Mouse (Mus musculus) E14TG2a.4 (cell line): ENCODE data around the gene Runx2.

Experiments used
- H3K27me3 ChIP-seq: 2 replicates; pipeline ENCODE4 v1.6.1; 2014; ENCODE audit warnings: low read length, control low read depth; ENCODE audit not compliant: insufficient read depth
- H3K36me3 ChIP-seq: 2 replicates; pipeline ENCODE4 v1.6.1; 2014; ENCODE audit warnings: low read length, control low read depth; ENCODE audit not compliant: insufficient read depth
- H3K4me1 ChIP-seq: replicated peaks from 2 replicates; pipeline ENCODE4 v1.6.1; 2014; ENCODE audit warnings: low read depth, low read length, control low read depth
- H3K4me3 ChIP-seq: replicated peaks from 2 replicates; pipeline ENCODE4 v1.5.1; 2014; ENCODE audit warnings: mild to moderate bottlenecking, low read length
- H3K9me3 ChIP-seq: 2 replicates; pipeline ENCODE4 v1.6.1; 2014; ENCODE audit warnings: low read length, control low read depth
- CTCF ChIP-seq: conservative IDR thresholded peaks from 2 replicates; pipeline ENCODE4 v1.5.1; 2014; ENCODE audit warnings: low read length
- NANOG ChIP-seq: IDR thresholded peaks from 2 replicates; pipeline ENCODE4 v1.6.1; 2014; ENCODE audit warnings: borderline replicate concordance, low read length, mixed read lengths
- POU5F1 ChIP-seq: IDR thresholded peaks from 2 replicates; pipeline ENCODE4 v1.6.1; 2014; ENCODE audit warnings: low read length, borderline replicate concordance

The Runx2 gene

DNA sequence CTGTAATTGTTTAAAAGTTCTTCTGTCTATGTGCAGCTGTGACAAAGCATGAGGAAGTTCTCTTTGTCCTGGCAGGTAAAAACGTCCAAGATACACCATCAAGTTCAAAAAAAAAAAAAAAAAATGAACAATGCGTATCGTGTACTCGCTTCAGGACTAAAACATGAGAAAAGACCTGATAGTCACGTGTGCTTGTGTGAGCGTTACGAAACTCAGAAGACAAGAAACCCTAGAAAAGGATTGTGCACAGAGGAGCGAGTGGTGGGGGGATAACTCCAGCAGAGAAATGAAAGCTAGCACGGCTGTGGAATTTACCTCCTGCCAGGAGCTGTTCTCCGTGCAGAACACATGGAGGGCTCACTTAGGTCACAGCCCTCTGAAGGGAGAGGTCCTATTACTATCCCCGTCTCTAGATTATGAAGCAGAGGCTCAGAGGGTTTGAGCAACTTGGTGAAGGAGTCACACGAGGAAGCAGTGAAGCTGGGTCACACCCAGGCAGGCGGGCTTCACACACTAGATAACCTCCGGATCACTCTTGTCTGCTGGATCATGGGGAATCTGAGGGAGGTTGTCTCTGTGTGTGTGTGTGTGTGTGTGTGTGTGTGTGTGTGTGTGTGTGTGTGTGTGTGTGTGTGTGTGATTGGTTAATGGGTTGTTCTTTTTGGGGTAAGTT lies 269.3 kb downstream of the Runx2 start:
- Histone ChIP-seq H3K4me3 (no peak overlapping the region), H3K9me3 (no peaks in the 10 kb centered on the region), H3K4me1 (no peaks in the 10 kb centered on the region; the same call in 1 of the 2 replicates), H3K36me3 (no peaks in the 10 kb centered on the region), H3K27me3 (peaks cover 21% of the 10 kb centered on the region)
- TF ChIP-seq CTCF (no peak), POU5F1 (no peak), NANOG (no peak)

DNA sequence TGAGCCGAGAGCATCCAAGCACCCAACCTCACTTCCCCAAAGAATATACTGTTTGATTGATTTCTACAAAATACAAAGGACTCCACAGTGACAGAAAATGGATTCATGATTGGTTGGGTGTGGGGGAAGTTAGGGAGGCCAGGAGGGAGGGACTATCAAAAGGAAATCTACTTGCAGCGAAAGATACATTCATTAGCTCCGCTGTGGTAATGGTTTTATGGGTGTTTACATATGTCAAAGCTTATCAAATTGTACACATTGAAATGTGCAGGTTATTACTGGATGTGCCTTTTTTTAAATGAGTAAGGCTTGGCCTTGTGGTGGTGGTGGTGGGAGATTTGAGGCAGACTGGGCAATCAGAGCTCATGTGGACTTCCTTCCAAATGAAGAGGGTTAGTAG lies 271.9 kb downstream of the Runx2 start:
- Histone ChIP-seq H3K27me3 (peaks cover 16% of the 10 kb centered on the region), H3K4me1 (no peaks in the 10 kb centered on the region), H3K9me3 (no peaks in the 10 kb centered on the region), H3K4me3 (no peak overlapping the region), H3K36me3 (no peaks in the 10 kb centered on the region)
- no peak for TF ChIP-seq CTCF
- no peak for TF ChIP-seq POU5F1
- TF ChIP-seq NANOG, result no peak

DNA sequence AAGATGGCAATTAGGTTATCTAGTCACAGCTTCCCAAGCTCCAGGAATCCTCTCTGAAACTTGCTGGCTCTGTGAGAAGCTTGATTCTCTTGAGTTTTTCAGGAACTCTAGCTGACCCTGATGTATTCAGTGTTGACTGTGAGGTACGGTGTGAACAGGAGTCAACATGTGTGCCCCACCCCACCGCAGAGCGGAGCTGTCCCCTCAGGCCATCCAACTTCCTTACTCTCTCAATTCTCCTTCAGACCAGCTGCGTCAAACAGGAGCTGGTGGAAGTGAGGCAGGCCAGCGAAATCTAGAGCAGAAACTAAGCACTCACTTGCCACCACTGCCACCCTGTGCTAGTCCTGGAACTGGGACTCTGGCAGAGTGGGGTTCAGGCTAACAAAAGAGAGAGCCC lies 273.9 kb downstream of the Runx2 start:
- no peaks in the 10 kb centered on the region for H3K9me3 ChIP-seq
- no peak overlapping the region for H3K4me3 ChIP-seq
- H3K36me3 ChIP-seq, result no peaks in the 10 kb centered on the region
- TF ChIP-seq POU5F1 (no peak), CTCF (no peak), NANOG (no peak)
- H3K27me3 ChIP-seq, result 0 out of 2 replicates have a peak, but pooled peaks cover 4% of the 10 kb centered on the region
- no peaks in the 10 kb centered on the region for H3K4me1 ChIP-seq

DNA sequence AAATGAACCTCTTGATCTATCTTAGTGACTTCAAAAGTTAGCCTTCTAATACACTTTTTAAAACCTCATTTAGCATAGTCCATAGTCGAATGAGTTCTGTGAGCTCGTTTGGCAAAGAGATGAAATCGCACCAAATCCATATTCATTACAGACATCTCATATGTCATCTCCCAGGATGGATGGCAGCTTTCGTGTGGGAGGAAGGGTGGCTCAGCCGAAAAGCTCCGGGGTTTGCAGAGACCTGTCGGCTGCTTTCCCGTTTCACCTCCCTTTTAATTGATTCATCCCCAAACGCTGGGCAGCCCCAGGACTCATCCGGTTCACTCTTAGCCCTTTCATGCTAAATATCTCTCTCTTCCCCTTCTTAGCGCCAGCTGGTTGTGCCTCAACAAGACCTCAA lies 275.7 kb downstream of the Runx2 start:
- Histone ChIP-seq H3K27me3 (no peaks in the 10 kb centered on the region), H3K9me3 (no peaks in the 10 kb centered on the region), H3K4me1 (no peaks in the 10 kb centered on the region), H3K4me3 (no peak overlapping the region), H3K36me3 (no peaks in the 10 kb centered on the region)
- no peak for TF ChIP-seq NANOG
- no peak for TF ChIP-seq CTCF
- TF ChIP-seq POU5F1, result no peak

DNA sequence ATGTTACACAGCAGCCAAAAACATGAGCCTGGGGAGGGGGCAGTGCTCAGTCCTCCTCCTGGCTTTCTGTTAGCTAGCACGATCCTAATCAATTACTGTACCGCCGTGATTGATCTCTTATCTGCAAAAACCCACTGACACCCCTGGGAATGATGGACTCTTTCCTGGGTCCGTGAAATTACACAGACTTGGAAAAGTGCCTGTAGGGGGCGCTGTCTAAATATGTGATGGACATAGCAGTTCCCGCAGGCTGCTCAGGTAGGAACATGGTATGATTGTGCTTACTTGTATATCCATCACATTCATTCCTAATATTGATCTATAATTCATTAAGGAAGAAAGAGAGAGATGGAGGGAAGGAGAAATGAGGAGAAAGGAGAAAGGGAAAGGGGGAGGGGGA lies 284.6 kb downstream of the Runx2 start:
- Histone ChIP-seq H3K4me3 (no peak overlapping the region), H3K27me3 (no peaks in the 10 kb centered on the region), H3K9me3 (peaks cover 8% of the 10 kb centered on the region; the same call in 1 of the 2 replicates), H3K36me3 (no peaks in the 10 kb centered on the region), H3K4me1 (peaks cover 9% of the 10 kb centered on the region)
- TF ChIP-seq NANOG (no peak), CTCF (peak; percentile 52)

DNA sequence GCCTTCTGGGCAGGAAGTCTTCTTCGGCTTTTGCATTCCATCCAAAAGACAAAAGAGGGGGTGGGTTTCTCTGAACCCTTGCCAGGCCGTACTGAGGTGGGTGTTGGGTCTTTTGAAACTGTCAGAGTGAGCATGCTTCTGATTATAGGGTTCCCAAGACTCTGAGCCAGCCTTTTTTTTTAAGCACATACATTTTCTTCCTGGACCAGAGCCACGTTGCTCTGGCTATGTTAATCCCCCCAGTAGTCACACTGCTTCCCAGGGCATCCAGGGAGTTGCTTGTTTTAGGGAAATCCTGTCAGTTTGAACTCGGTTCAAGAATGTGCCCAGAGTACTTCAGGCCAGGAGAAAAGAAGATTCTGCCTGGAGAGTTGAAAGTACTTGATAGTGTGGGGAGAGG lies 286.0 kb downstream of the Runx2 start:
- H3K4me1 ChIP-seq, result peaks cover 9% of the 10 kb centered on the region
- no peak overlapping the region for H3K4me3 ChIP-seq
- H3K27me3 ChIP-seq, result no peaks in the 10 kb centered on the region
- no peaks in the 10 kb centered on the region for H3K36me3 ChIP-seq
- peaks cover 8% of the 10 kb centered on the region; the same call in 1 of the 2 replicates for H3K9me3 ChIP-seq
- TF ChIP-seq CTCF, result no peak
- TF ChIP-seq NANOG, result no peak
- no peak for TF ChIP-seq POU5F1

DNA sequence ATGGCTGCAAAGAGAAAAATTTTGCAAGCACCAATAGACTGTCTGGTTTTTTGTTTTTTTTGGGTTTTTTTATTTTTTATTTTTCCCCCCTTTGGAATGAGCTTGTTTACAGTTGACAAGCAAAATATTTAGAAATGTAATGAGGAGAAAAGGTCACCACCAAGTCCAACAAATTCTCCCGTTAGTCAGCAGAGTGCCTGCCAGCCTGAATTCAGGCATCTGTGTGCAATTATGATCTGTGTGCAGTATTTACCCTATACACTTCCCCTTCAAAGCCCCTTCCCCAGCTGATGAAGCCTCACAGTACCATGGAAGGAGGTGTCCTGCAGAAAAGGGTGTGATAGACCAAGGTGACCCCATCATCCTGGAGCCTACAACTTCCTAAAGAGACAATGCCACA lies 290.5 kb downstream of the Runx2 start:
- TF ChIP-seq POU5F1, result no peak
- no peak for TF ChIP-seq CTCF
- no peak overlapping the region for H3K4me3 ChIP-seq
- H3K9me3 ChIP-seq, result no peaks in the 10 kb centered on the region
- no peaks in the 10 kb centered on the region for H3K27me3 ChIP-seq
- H3K4me1 ChIP-seq, result peaks cover 9% of the 10 kb centered on the region
- no peaks in the 10 kb centered on the region for H3K36me3 ChIP-seq

DNA sequence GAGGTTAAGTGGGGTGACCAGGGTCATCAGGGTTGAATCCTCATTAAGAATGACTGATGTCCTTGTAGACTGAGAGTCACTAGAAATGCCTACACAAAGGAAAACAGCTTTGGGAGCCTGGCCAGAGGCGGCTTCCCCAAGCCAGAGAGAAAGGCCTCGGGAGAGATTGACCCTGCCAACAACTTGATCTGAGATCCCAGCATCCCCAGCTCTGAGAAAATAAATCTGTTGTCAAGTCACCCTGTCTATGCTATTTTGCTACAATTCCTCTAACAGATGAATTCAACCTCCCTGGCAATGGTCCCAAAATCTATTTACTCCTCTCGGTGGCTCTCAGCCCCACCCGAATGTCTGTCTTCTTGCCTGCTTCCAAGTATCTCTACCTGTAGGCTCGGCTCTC lies 291.7 kb downstream of the Runx2 start:
- Histone ChIP-seq H3K4me3 (no peak overlapping the region), H3K36me3 (no peaks in the 10 kb centered on the region), H3K4me1 (no peaks in the 10 kb centered on the region), H3K27me3 (no peaks in the 10 kb centered on the region), H3K9me3 (peaks cover 4% of the 10 kb centered on the region; the same call in 1 of the 2 replicates)
- TF ChIP-seq NANOG (no peak), POU5F1 (no peak), CTCF (no peak)
